Mouse (Mus musculus) C2C12 (cell line): Measurements from ENCODE around the gene Pard3. TPM values are rescaled to one million over a fixed set of nuclear protein-coding genes. Genes with fewer than 3 reads are reported as not detected.

Experiments used
- H3K27me3 ChIP-seq: one replicate; pipeline ENCODE4 v1.6.1; 2011; ENCODE audit not compliant: control insufficient read depth, insufficient read depth, insufficient read length
- H3K36me3 ChIP-seq: one replicate; pipeline ENCODE4 v1.6.1; 2011; ENCODE audit not compliant: control insufficient read depth, insufficient read depth
- H3K4me3 ChIP-seq: one replicate; pipeline ENCODE4 v1.5.1; 2011; ENCODE audit warnings: mild to moderate bottlenecking, control low read depth; ENCODE audit not compliant: poor library complexity, insufficient read depth, severe bottlenecking
- H3K79me2 ChIP-seq: one replicate; pipeline ENCODE4 v1.6.1; 2011; ENCODE audit not compliant: control insufficient read depth, insufficient read depth
- H3K79me3 ChIP-seq: one replicate; pipeline ENCODE4 v1.6.1; 2011; ENCODE audit warnings: low read depth, control low read depth
- H3ac ChIP-seq: one replicate; pipeline ENCODE3; 2011; ENCODE audit warnings: low read depth; ENCODE audit not compliant: control insufficient read depth, insufficient read length
- CEBPB ChIP-seq: IDR thresholded peaks from one replicate; pipeline ENCODE4 v1.6.1; 2011; ENCODE audit warnings: low read depth, mild to moderate bottlenecking, control low read depth, moderate library complexity
- CTCF ChIP-seq: IDR thresholded peaks from one replicate; pipeline ENCODE4 v1.5.1; 2011; ENCODE audit not compliant: control insufficient read depth, insufficient read depth, insufficient read length
- FOSL1 ChIP-seq: IDR thresholded peaks from one replicate; pipeline ENCODE4 v1.8.0; 2011; ENCODE audit warnings: mild to moderate bottlenecking, low read length; ENCODE audit not compliant: poor library complexity, insufficient read depth, severe bottlenecking
- MAX ChIP-seq: IDR thresholded peaks from one replicate; pipeline ENCODE4 v1.6.1; 2011; ENCODE audit warnings: mild to moderate bottlenecking, control low read depth
- MYOD1 ChIP-seq: IDR thresholded peaks from one replicate; pipeline ENCODE4 v1.6.1; 2011; ENCODE audit warnings: low read depth; ENCODE audit not compliant: control insufficient read depth, insufficient read length
- MYOG ChIP-seq: IDR thresholded peaks from one replicate; pipeline ENCODE4 v1.6.1; 2011; ENCODE audit not compliant: control insufficient read depth, insufficient read length; ENCODE audit errors: extremely low read depth
- USF1 ChIP-seq: IDR thresholded peaks from one replicate; pipeline ENCODE4 v1.6.1; 2011; ENCODE audit warnings: low read depth, mild to moderate bottlenecking, control low read depth, moderate library complexity
- polyA plus RNA-seq: library from polyadenylated mRNA; unstranded; fragments of >200 nt; fragmentation: generic; extraction: Trizol; gene quantifications from one replicate; pipeline ENCODE4 v1.2.1, GENCODE M21; 2012; ENCODE audit warnings: missing spikeins

The Pard3 gene
- polyA plus RNA-seq, 1 experiment: 8.4 TPM

DNA sequence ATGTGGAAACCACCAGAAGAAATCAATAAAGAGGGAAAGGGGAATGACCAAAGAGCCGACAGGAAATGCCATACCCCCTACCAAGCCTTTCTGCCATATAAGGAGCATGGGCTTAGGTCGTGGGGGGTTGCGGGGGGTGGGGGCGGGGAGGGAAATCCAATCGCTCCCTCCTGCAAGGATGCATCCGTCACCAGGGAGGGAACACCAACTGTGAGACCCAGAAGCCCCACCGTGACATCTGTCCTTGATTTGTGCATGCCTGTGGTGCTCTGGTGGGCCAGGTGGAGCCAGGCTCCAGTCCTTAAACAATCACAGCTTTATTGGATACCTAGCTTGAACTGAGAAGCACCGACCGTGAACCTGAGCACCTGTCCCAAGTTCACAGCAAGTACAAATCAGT, 24.7 kb downstream of the Pard3 start:
- TF ChIP-seq MAX: no peak
- no peak for TF ChIP-seq CTCF
- TF ChIP-seq USF1: no peak
- TF ChIP-seq CEBPB: no peak
- TF ChIP-seq MYOD1: no peak
- TF ChIP-seq FOSL1: no peak
- no peak for TF ChIP-seq MYOG
- Histone ChIP-seq H3K4me3 (no peak overlapping the region), H3K79me2 (peaks cover 95% of the 10 kb centered on the region)

DNA sequence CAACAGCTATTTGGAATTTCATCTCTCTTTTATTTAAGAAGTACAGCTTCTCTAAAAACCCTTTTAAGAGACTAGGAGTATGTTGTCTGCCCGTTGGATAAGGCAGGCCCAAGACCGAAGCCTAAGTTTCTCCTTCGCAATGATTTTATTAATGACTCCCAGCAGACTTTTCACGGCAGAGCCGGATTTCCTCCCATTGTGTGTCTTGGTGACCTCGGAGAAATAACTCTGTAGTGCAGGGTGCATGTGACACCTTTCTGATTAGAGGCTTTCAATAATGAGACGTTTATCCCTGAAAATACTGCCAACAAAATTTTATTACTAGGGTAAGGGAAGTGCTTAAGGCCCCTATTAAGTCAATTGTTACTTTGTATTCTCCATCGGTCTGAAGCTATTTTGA, 25.3 kb downstream of the Pard3 start:
- no peaks in the 10 kb centered on the region for H3K36me3 ChIP-seq
- peaks cover 68% of the 10 kb centered on the region for H3K79me3 ChIP-seq
- H3K79me2 ChIP-seq: peaks cover 95% of the 10 kb centered on the region
- TF ChIP-seq MYOD1 (no peak), MAX (no peak), FOSL1 (no peak), CEBPB (no peak), MYOG (no peak), USF1 (no peak), CTCF (no peak)
- no peak overlapping the region for H3K4me3 ChIP-seq
- H3K27me3 ChIP-seq: no peaks in the 10 kb centered on the region
- H3ac ChIP-seq: no peak overlapping the region

More for the DNA sequence above, 24.7 kb downstream of the Pard3 start:
- no peaks in the 10 kb centered on the region for H3K27me3 ChIP-seq
- H3ac ChIP-seq: no peak overlapping the region
- H3K36me3 ChIP-seq: no peaks in the 10 kb centered on the region
- peaks cover 67% of the 10 kb centered on the region for H3K79me3 ChIP-seq

DNA sequence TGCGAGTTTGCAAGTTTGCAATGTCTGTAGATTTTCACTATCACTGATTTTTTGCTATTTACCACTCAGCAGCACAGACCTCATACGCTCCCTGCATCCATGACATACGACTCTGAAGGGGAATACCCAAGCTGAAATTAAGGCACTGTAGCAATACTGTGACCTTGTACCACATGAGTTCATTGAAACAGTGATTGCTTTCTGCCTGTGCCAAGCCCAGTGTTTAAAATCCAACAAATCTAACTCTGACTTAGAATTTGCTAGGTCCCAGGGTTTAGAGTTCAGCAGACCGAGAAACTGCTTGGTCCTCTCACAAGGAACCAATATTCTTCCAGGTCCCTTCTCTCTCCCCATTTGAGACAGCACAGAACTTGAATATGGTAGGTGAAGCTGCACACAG, 26.7 kb downstream of the Pard3 start:
- no peak for TF ChIP-seq CTCF
- TF ChIP-seq MYOG: no peak
- TF ChIP-seq MAX: no peak
- TF ChIP-seq USF1: no peak
- TF ChIP-seq CEBPB: no peak
- no peak for TF ChIP-seq FOSL1
- Histone ChIP-seq H3ac (no peak overlapping the region), H3K36me3 (no peaks in the 10 kb centered on the region), H3K79me3 (peaks cover 66% of the 10 kb centered on the region), H3K27me3 (no peaks in the 10 kb centered on the region), H3K79me2 (peaks cover 95% of the 10 kb centered on the region), H3K4me3 (no peak overlapping the region)

DNA sequence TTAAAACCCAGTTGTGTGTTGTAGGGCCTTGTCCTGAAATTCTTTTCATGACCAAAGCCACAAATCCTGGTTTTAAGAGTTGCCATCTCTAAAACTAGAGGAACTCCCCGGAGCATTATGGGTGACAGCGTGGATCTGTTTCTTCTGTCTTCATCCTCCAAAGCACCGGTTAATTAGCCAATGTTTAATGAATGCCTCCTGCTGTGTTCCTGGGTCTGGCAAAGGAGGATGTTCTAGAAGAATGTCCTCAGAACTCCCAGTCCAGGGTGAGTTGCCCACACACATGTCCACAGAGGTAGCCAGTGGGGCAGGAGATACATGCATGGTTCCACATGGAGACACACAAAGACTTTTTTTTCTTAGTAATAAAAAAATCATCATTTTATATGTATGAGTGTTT, 28.2 kb downstream of the Pard3 start:
- no peaks in the 10 kb centered on the region for H3K36me3 ChIP-seq
- H3ac ChIP-seq: no peak overlapping the region
- no peak overlapping the region for H3K4me3 ChIP-seq
- H3K27me3 ChIP-seq: no peaks in the 10 kb centered on the region
- peaks cover 98% of the 10 kb centered on the region for H3K79me2 ChIP-seq
- peaks cover 67% of the 10 kb centered on the region for H3K79me3 ChIP-seq
- no peak for TF ChIP-seq CEBPB
- TF ChIP-seq CTCF: no peak
- no peak for TF ChIP-seq MYOD1
- TF ChIP-seq MAX: no peak
- no peak for TF ChIP-seq USF1
- TF ChIP-seq FOSL1: no peak
- no peak for TF ChIP-seq MYOG

DNA sequence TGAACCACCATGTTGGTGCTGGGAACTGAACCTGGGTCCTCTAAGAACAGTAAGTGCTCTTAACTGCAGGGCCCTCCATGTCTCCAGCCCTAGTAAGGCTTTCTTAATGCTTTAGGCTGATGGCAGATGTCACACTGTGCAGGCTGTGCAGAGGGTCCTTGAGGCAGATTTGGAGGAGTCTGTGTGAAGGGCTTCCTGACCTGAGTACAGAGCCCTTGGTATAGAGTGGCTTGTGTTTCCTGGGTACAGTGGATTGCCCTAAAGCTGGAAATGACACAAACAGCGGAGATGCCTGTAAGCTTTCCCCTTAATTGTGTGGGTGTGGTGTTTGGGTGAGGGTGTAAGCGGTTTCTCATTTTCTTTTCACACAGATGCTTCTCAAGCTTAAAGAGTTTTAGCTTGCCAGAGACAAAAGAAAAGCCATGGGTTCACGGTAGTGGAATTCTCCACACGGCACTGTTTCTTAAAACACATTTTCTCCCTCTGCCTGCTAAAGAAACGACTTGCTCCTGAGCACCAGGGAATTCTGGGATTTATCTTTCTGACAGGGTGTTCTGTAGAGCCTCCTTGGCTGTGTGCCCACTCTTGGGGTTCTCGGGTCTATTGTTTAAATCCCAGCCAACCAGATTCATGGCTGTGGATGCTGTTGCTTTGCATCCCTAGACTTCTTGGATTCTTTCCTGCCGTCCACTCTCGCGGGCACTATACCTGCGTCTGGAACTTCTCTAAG, 28.9 kb downstream of the Pard3 start:
- H3K27me3 ChIP-seq: no peaks in the 10 kb centered on the region
- TF ChIP-seq CEBPB (no peak), MYOD1 (no peak)
- H3K4me3 ChIP-seq: no peak overlapping the region
- peaks cover 99% of the 10 kb centered on the region for H3K79me2 ChIP-seq
- no peak overlapping the region for H3ac ChIP-seq
- H3K79me3 ChIP-seq: peaks cover 72% of the 10 kb centered on the region
- H3K36me3 ChIP-seq: no peaks in the 10 kb centered on the region

DNA sequence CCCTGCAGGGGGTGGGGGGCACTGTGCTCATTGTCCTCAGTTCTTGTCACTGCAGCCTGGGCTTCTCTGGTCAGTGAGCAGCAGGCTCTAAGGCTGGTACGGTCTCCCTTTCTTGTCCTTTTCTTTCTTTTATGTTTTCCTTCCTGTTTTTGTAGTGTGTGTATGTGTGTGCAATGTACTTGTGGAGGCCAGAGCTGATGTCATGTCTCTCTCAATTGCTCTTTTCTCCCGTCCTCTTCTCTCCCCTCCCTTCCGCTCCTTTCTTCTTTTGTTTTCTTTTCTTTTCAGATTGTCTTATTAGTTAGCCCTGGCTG, 29.4 kb downstream of the Pard3 start:
- Histone ChIP-seq H3K79me3 (peaks cover 68% of the 10 kb centered on the region), H3K36me3 (no peaks in the 10 kb centered on the region), H3K4me3 (no peak overlapping the region), H3K79me2 (peaks cover 99% of the 10 kb centered on the region), H3ac (no peak overlapping the region), H3K27me3 (no peaks in the 10 kb centered on the region)
- TF ChIP-seq CTCF (no peak), MAX (no peak), FOSL1 (no peak), USF1 (no peak), CEBPB (no peak), MYOD1 (no peak), MYOG (no peak)
